Mouse (Mus musculus) neural tube, embryonic 12.5 days (tissue): ENCODE measurements around the gene Pin1. TPM values are rescaled to one million over a fixed set of nuclear protein-coding genes. Genes with fewer than 3 reads are reported as not detected.
"Not testable (repeated sequence)": the region's sequence is repeated elsewhere in the genome, so short reads cannot be mapped to it uniquely, and the experiment has no call there.

Experiments used
- ATAC-seq: fragments of 200-750 bp; cut with Nextera tagmentation; 2 replicates; pipeline ENCODE4 v1.8.0; 2017; ENCODE audit warnings: low read depth, mild to moderate bottlenecking, moderate TSS enrichment, moderate library complexity; ENCODE audit not compliant: low FRiP score
- H3K27ac ChIP-seq: fragments of 300-500 bp; sonication (generic); 2 replicates; pipeline ENCODE4 v1.5.1; 2016
- H3K27me3 ChIP-seq: fragments of 300-500 bp; sonication (generic); replicated peaks from 2 replicates; pipeline ENCODE4 v1.6.1; 2016; ENCODE audit warnings: mild to moderate bottlenecking
- H3K36me3 ChIP-seq: fragments of 300-500 bp; sonication (generic); 2 replicates; pipeline ENCODE4 v1.6.1; 2016; ENCODE audit warnings: mild to moderate bottlenecking
- H3K4me1 ChIP-seq: fragments of 300-500 bp; sonication (generic); 2 replicates; pipeline ENCODE4 v1.6.1; 2016
- H3K4me2 ChIP-seq: fragments of 300-500 bp; sonication (generic); replicated peaks from 2 replicates; pipeline ENCODE4 v1.6.1; 2016; ENCODE audit warnings: mild to moderate bottlenecking
- H3K4me3 ChIP-seq: fragments of 300-500 bp; sonication (generic); 2 replicates; pipeline ENCODE4 v1.5.1; 2016
- H3K9ac ChIP-seq: fragments of 300-500 bp; sonication (generic); 2 replicates; pipeline ENCODE4 v1.6.1; 2016; ENCODE audit warnings: mild to moderate bottlenecking
- H3K9me3 ChIP-seq: fragments of 300-500 bp; sonication (generic); 2 replicates; pipeline ENCODE4 v1.6.1; 2016; ENCODE audit warnings: mild to moderate bottlenecking
- WGBS: fragments of 180-500 bp; shearing (Covaris S2); methylation state at CpG from one replicate; pipeline ENCODE4 v1.1.7; 2016; 5-methylcytosine and 5-hydroxymethylcytosine counted together
- polyA plus RNA-seq: library from polyadenylated mRNA; unstranded; fragments of >200 nt; fragmentation: Nextera tagmentation; extraction: Ambion mirVana; gene quantifications from 2 replicates; pipeline ENCODE4 v1.2.1, GENCODE M21; 2016

Pin1 gene
- polyA plus RNA-seq, 1 experiment from 2014 or later, result 52.8 TPM

- H3K9me3 ChIP-seq, result no peaks in the 10 kb centered on the region
- WGBS, result 57% methylated on average over 17 of the region's 17 CpGs
- no peak overlapping the region for H3K4me2 ChIP-seq
- no peak overlapping the region for H3K4me3 ChIP-seq
- no peak overlapping the region for H3K9ac ChIP-seq
- H3K27me3 ChIP-seq, result no peaks in the 10 kb centered on the region
- H3K27ac ChIP-seq, result no peak overlapping the region
- ATAC-seq, result no peak
- no peaks in the 10 kb centered on the region for H3K36me3 ChIP-seq
- H3K4me1 ChIP-seq, result peaks cover 10% of the 10 kb centered on the region
Measured at GRCm38 (mm10) chr9:20685081-20685861, 33.4 kb downstream of the Pin1 start.

GRCm38 (mm10) chr9:20689403-20689802, 37.5 kb downstream of the Pin1 start:
- no peaks in the 10 kb centered on the region for H3K9me3 ChIP-seq
- H3K36me3 ChIP-seq, result no peaks in the 10 kb centered on the region
- ATAC-seq, result 0 out of 2 replicates have a peak, but pooled peaks have one; percentile 23
- H3K4me1 ChIP-seq, result peaks cover 17% of the 10 kb centered on the region
- peak overlapping the region; percentile 68 for H3K27ac ChIP-seq
- H3K4me2 ChIP-seq, result peak overlapping the region; percentile 27; the same call in 1 of the 2 replicates
- no peaks in the 10 kb centered on the region for H3K27me3 ChIP-seq
- WGBS, result 50% methylated on average over 1 of the region's 1 CpGs
- H3K4me3 ChIP-seq, result no peak overlapping the region
- no peak overlapping the region for H3K9ac ChIP-seq

GRCm38 (mm10) chr9:20689913-20690312, 38.0 kb downstream of the Pin1 start:
- H3K36me3 ChIP-seq, result no peaks in the 10 kb centered on the region
- H3K9ac ChIP-seq, result no peak overlapping the region
- no peak overlapping the region for H3K4me3 ChIP-seq
- H3K4me2 ChIP-seq, result peak overlapping the region; percentile 27
- no peaks in the 10 kb centered on the region for H3K27me3 ChIP-seq
- no peaks in the 10 kb centered on the region for H3K9me3 ChIP-seq
- 1% methylated on average over 4 of the region's 4 CpGs for WGBS
- ATAC-seq, result peak; percentile 60
- peak overlapping the region; percentile 68 for H3K27ac ChIP-seq
- peaks cover 22% of the 10 kb centered on the region for H3K4me1 ChIP-seq

- H3K4me1 ChIP-seq, result peaks cover 27% of the 10 kb centered on the region
Measured at GRCm38 (mm10) chr9:20690449-20690848, 38.6 kb downstream of the Pin1 start.

GRCm38 (mm10) chr9:20692863-20693262, 41.0 kb downstream of the Pin1 start:
- no peak overlapping the region for H3K4me2 ChIP-seq
- no peak overlapping the region for H3K27ac ChIP-seq
- peaks cover 47% of the 10 kb centered on the region for H3K4me1 ChIP-seq
- H3K36me3 ChIP-seq, result no peaks in the 10 kb centered on the region
- 88% methylated on average over 3 of the region's 3 CpGs for WGBS
- no peak overlapping the region for H3K9ac ChIP-seq
- H3K27me3 ChIP-seq, result no peaks in the 10 kb centered on the region
- ATAC-seq, result no peak
- H3K9me3 ChIP-seq, result no peaks in the 10 kb centered on the region
- H3K4me3 ChIP-seq, result no peak overlapping the region

More at GRCm38 (mm10) chr9:20690449-20690848, 38.6 kb downstream of the Pin1 start:
- not testable (repeated sequence) for H3K27ac ChIP-seq, H3K36me3 ChIP-seq, H3K9me3 ChIP-seq, H3K4me3 ChIP-seq, H3K27me3 ChIP-seq, ATAC-seq, H3K4me2 ChIP-seq, H3K9ac ChIP-seq
- 85% methylated on average over 2 of the region's 2 CpGs for WGBS

- peaks cover 45% of the 10 kb centered on the region for H3K4me1 ChIP-seq
- peak overlapping the region; percentile 24; the same call in 1 of the 2 replicates for H3K4me3 ChIP-seq
- peaks cover under 1% of the 10 kb centered on the region; the same call in 1 of the 2 replicates for H3K36me3 ChIP-seq
- H3K4me2 ChIP-seq, result peak overlapping the region; percentile 62
- 2% methylated on average over 25 of the region's 25 CpGs for WGBS
- no peak for ATAC-seq
- H3K9me3 ChIP-seq, result no peaks in the 10 kb centered on the region
- H3K9ac ChIP-seq, result peak overlapping the region; percentile 52; the same call in 1 of the 2 replicates
- no peaks in the 10 kb centered on the region for H3K27me3 ChIP-seq
- no peak overlapping the region; the same call in 1 of the 2 replicates for H3K27ac ChIP-seq
Measured at GRCm38 (mm10) chr9:20694721-20695235, 42.9 kb downstream of the Pin1 start.

GRCm38 (mm10) chr9:20696107-20696712, 44.3 kb downstream of the Pin1 start:
- Histone ChIP-seq H3K9me3 (no peaks in the 10 kb centered on the region; the same call in 1 of the 2 replicates), H3K4me3 (no peak overlapping the region), H3K4me2 (no peak overlapping the region), H3K27me3 (no peaks in the 10 kb centered on the region), H3K9ac (no peak overlapping the region), H3K36me3 (peaks cover 3% of the 10 kb centered on the region; the same call in 1 of the 2 replicates), H3K4me1 (peaks cover 38% of the 10 kb centered on the region), H3K27ac (no peak overlapping the region)
- no peak for ATAC-seq
- WGBS, result 57% methylated on average over 5 of the region's 5 CpGs

- Histone ChIP-seq H3K27me3 (no peaks in the 10 kb centered on the region), H3K9ac (no peak overlapping the region), H3K9me3 (no peaks in the 10 kb centered on the region; the same call in 1 of the 2 replicates), H3K4me1 (peaks cover 38% of the 10 kb centered on the region), H3K27ac (peak overlapping the region; percentile 23; the same call in 1 of the 2 replicates), H3K4me3 (no peak overlapping the region), H3K36me3 (peaks cover 3% of the 10 kb centered on the region; the same call in 1 of the 2 replicates), H3K4me2 (no peak overlapping the region; the same call in 1 of the 2 replicates)
- ATAC-seq, result peak; percentile 76
- WGBS, result 15% methylated on average over 8 of the region's 8 CpGs
Measured at GRCm38 (mm10) chr9:20697466-20697865, 45.6 kb downstream of the Pin1 start.

- WGBS, result 34% methylated on average over 8 of the region's 8 CpGs
- peaks cover 14% of the 10 kb centered on the region for H3K4me1 ChIP-seq
- H3K9ac ChIP-seq, result no peak overlapping the region
- peak overlapping the region; percentile 31 for H3K4me2 ChIP-seq
- H3K27me3 ChIP-seq, result no peaks in the 10 kb centered on the region
- H3K36me3 ChIP-seq, result peaks cover 3% of the 10 kb centered on the region; the same call in 1 of the 2 replicates
- no peak overlapping the region for H3K4me3 ChIP-seq
- H3K27ac ChIP-seq, result peak overlapping the region; percentile 54; the same call in 1 of the 2 replicates
- no peaks in the 10 kb centered on the region; the same call in 1 of the 2 replicates for H3K9me3 ChIP-seq
- ATAC-seq, result peak; percentile 76
Measured at GRCm38 (mm10) chr9:20703832-20704380, 52.0 kb downstream of the Pin1 start.

GRCm38 (mm10) chr9:20705420-20705819, 53.5 kb downstream of the Pin1 start:
- H3K36me3 ChIP-seq, result no peaks in the 10 kb centered on the region

GRCm38 (mm10) chr9:20705981-20706380, 54.1 kb downstream of the Pin1 start:
- Histone ChIP-seq H3K27ac (no peak overlapping the region), H3K36me3 (no peaks in the 10 kb centered on the region), H3K27me3 (no peaks in the 10 kb centered on the region), H3K4me1 (peaks cover 14% of the 10 kb centered on the region), H3K4me3 (no peak overlapping the region), H3K4me2 (no peak overlapping the region), H3K9ac (no peak overlapping the region), H3K9me3 (no peaks in the 10 kb centered on the region; the same call in 1 of the 2 replicates)
- no peak for ATAC-seq
- WGBS, result 36% methylated on average over 4 of the region's 4 CpGs

More at GRCm38 (mm10) chr9:20705420-20705819, 53.5 kb downstream of the Pin1 start:
- Histone ChIP-seq H3K9me3 (no peaks in the 10 kb centered on the region; the same call in 1 of the 2 replicates), H3K27ac (no peak overlapping the region), H3K4me3 (no peak overlapping the region), H3K9ac (no peak overlapping the region), H3K4me1 (peaks cover 14% of the 10 kb centered on the region), H3K4me2 (no peak overlapping the region), H3K27me3 (no peaks in the 10 kb centered on the region)
- no peak for ATAC-seq

GRCm38 (mm10) chr9:20710471-20710870, 58.6 kb downstream of the Pin1 start:
- H3K27ac ChIP-seq, result no peak overlapping the region
- H3K9ac ChIP-seq, result no peak overlapping the region
- no peak overlapping the region for H3K4me3 ChIP-seq
- H3K4me2 ChIP-seq, result no peak overlapping the region
- WGBS, result 90% methylated on average over 3 of the region's 3 CpGs
- H3K9me3 ChIP-seq, result no peaks in the 10 kb centered on the region
- no peaks in the 10 kb centered on the region for H3K27me3 ChIP-seq
- H3K36me3 ChIP-seq, result 0 out of 2 replicates have a peak, but pooled peaks cover 4% of the 10 kb centered on the region
- ATAC-seq, result no peak
- H3K4me1 ChIP-seq, result peaks cover 10% of the 10 kb centered on the region
